Mouse (Mus musculus) ZHBTc4 (cell line): ENCODE results near the gene Kif1b.
"Not testable (repeated sequence)": the region's sequence is repeated elsewhere in the genome, so short reads cannot be mapped to it uniquely, and the experiment has no call there.

Source experiments
- DNase-seq: peaks from one replicate; pipeline ENCODE4 v3.0.0-alpha.2; 2011; ENCODE audit warnings: low read depth, low spot score

The Kif1b gene

GRCm38 (mm10) chr4:149172083-149172482 lies 135.4 kb downstream of the Kif1b start:
- no peak for DNase-seq

GRCm38 (mm10) chr4:149171581-149171981 lies 135.9 kb downstream of the Kif1b start:
- DNase-seq: no peak

GRCm38 (mm10) chr4:149170394-149170931 lies 137.0 kb downstream of the Kif1b start:
- DNase-seq: peak; percentile 64

- DNase-seq: not testable (repeated sequence)
These were observed 137.6 kb downstream of the Kif1b start for GRCm38 (mm10) chr4:149169926-149170325.

GRCm38 (mm10) chr4:149168016-149168415 lies 139.5 kb downstream of the Kif1b start:
- DNase-seq: no peak

GRCm38 (mm10) chr4:149166957-149167611 lies 140.4 kb downstream of the Kif1b start:
- no peak for DNase-seq

- DNase-seq: peak; percentile 98
These were observed 141.1 kb downstream of the Kif1b start, which contains the start of gene Pgd for GRCm38 (mm10) chr4:149166215-149166946. TSS of gene Pgd (minus strand) at chr4:149166771.

- peak; percentile 61 for DNase-seq
These were observed 143.3 kb downstream of the Kif1b start for GRCm38 (mm10) chr4:149164150-149164549.

- peak; percentile 58 for DNase-seq
These were observed 144.3 kb downstream of the Kif1b start for GRCm38 (mm10) chr4:149163196-149163595.

GRCm38 (mm10) chr4:149161166-149161565 lies 146.3 kb downstream of the Kif1b start:
- DNase-seq: peak; percentile 73

GRCm38 (mm10) chr4:149159891-149160290 lies 147.6 kb downstream of the Kif1b start:
- DNase-seq: no peak

GRCm38 (mm10) chr4:149159203-149159602 lies 148.3 kb downstream of the Kif1b start:
- DNase-seq: no peak

- DNase-seq: peak; percentile 87
These were observed 150.0 kb downstream of the Kif1b start for GRCm38 (mm10) chr4:149157415-149157973.

GRCm38 (mm10) chr4:149155711-149156110 lies 151.8 kb downstream of the Kif1b start:
- no peak for DNase-seq

- peak; percentile 60 for DNase-seq
These were observed 152.6 kb downstream of the Kif1b start for GRCm38 (mm10) chr4:149154859-149155258.

GRCm38 (mm10) chr4:149150721-149151120 lies 156.8 kb downstream of the Kif1b start:
- DNase-seq: no peak

- DNase-seq: no peak
These were observed 157.2 kb downstream of the Kif1b start for GRCm38 (mm10) chr4:149150256-149150655.

GRCm38 (mm10) chr4:149149611-149150010 lies 157.9 kb downstream of the Kif1b start:
- DNase-seq: no peak

GRCm38 (mm10) chr4:149149196-149149595 lies 158.3 kb downstream of the Kif1b start:
- DNase-seq: no peak

GRCm38 (mm10) chr4:149148084-149148483 lies 159.4 kb downstream of the Kif1b start:
- no peak for DNase-seq

- no peak for DNase-seq
These were observed 160.0 kb downstream of the Kif1b start for GRCm38 (mm10) chr4:149147528-149147927.

- no peak for DNase-seq
These were observed 162.3 kb downstream of the Kif1b start for GRCm38 (mm10) chr4:149145151-149145550.
